Mouse (Mus musculus) lung, adult 18-20 months (tissue): Measurements from ENCODE around the gene Adprh.

Experiments used
- DNase-seq, 2 experiments: peaks; one replicate each; pipeline ENCODE4 v3.0.0; 2022; ENCODE audit warnings: mixed read lengths in 2 of 2

Gene Adprh

DNA sequence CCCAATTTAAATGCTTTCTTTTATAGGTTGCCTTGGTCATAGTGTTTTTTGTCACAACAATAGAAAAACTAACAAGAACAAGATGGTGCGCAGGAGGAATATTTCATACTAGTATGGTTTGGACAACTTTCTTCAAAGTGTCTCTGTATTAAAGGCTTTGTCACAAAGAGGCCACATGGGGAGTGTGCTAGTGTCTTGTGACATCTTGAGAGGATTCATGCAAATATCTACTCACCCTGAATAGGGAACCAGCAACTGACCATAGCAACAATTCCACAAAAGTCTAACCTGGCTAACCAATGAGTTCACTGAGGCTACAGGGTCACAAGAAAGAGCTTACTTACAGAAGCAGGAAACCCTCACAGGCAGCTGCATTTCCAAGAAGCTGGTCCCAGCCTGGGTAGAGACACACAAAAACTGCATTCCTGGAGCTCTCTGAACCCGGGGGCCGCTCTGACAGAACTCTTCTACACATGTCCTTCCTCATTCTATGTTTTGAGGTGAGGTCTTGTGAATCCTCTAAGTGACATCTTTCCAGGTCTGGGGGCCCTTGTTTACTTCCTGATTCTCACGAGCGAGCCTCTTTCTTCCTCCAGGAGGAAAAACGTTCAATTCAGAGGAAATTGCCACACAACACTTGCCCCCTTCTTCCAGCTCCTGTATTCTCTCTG, 57.3 kb downstream of the Adprh start:
- no peak for DNase-seq

- peak; percentile 42 to 43 for DNase-seq
Observed at GRCm38 (mm10) chr16:38394191-38394618, 58.3 kb downstream of the Adprh start.
